Mouse (Mus musculus): ENCODE measurements around the gene Smc4.
A peak's percentile ranks its signal among the peaks of the same experiment; 100 is the strongest.
"Not testable (repeated sequence)": the region's sequence is repeated elsewhere in the genome, so short reads cannot be mapped to it uniquely, and the experiment has no call there.

Gene Smc4

GRCm38 (mm10) chr3:69017181-69017580 is 12.6 kb downstream of the Smc4 start:
- no peak for DNase-seq (ENCODE audit: low spot score)

GRCm38 (mm10) chr3:69018635-69019034 is 14.1 kb downstream of the Smc4 start:
- DNase-seq (ENCODE audit: low spot score): not testable (repeated sequence)

GRCm38 (mm10) chr3:69020285-69020684 is 15.7 kb downstream of the Smc4 start:
- no peak for DNase-seq (ENCODE audit: low spot score)

GRCm38 (mm10) chr3:69020764-69021163 is 16.2 kb downstream of the Smc4 start:
- DNase-seq (ENCODE audit: low spot score): no peak

GRCm38 (mm10) chr3:69026133-69026783 is 21.7 kb downstream of the Smc4 start:
- no peak for DNase-seq (ENCODE audit: low spot score)

GRCm38 (mm10) chr3:69040105-69040504 is 35.6 kb downstream of the Smc4 start:
- DNase-seq (ENCODE audit: low spot score): no peak

- DNase-seq (ENCODE audit: low spot score): no peak
Measured at GRCm38 (mm10) chr3:69041298-69041697, 36.8 kb downstream of the Smc4 start.

- peak; percentile 79 for DNase-seq (ENCODE audit: low spot score)
Measured at GRCm38 (mm10) chr3:69044167-69044591, 39.6 kb downstream of the Smc4 start.

GRCm38 (mm10) chr3:69044645-69045399 is 40.3 kb downstream of the Smc4 start, which contains the start of gene Trim59:
Gene Trim59, minus strand, starts transcription at chr3:69044755.
- peak; percentile 97 for DNase-seq (ENCODE audit: low spot score)

GRCm38 (mm10) chr3:69045400-69045703 is 40.8 kb downstream of the Smc4 start:
- DNase-seq (ENCODE audit: low spot score): no peak

GRCm38 (mm10) chr3:69045750-69046149 is 41.2 kb downstream of the Smc4 start:
- DNase-seq (ENCODE audit: low spot score): peak; percentile 65

- no peak for DNase-seq (ENCODE audit: low spot score)
Measured at GRCm38 (mm10) chr3:69046509-69046908, 42.0 kb downstream of the Smc4 start.

GRCm38 (mm10) chr3:69047684-69048083 is 43.1 kb downstream of the Smc4 start:
- DNase-seq (ENCODE audit: low spot score): no peak

GRCm38 (mm10) chr3:69049011-69049410 is 44.5 kb downstream of the Smc4 start:
- DNase-seq (ENCODE audit: low spot score): no peak

GRCm38 (mm10) chr3:69051894-69052293 is 47.4 kb downstream of the Smc4 start:
- no peak for DNase-seq (ENCODE audit: low spot score)

- DNase-seq (ENCODE audit: low spot score): no peak
Measured at GRCm38 (mm10) chr3:69054760-69055432, 50.4 kb downstream of the Smc4 start.

- DNase-seq (ENCODE audit: low spot score): no peak
Measured at GRCm38 (mm10) chr3:69055871-69056270, 51.3 kb downstream of the Smc4 start.

- no peak for DNase-seq (ENCODE audit: low spot score)
Measured at GRCm38 (mm10) chr3:69060672-69061071, 56.1 kb downstream of the Smc4 start.

- DNase-seq (ENCODE audit: low spot score): no peak
Measured at GRCm38 (mm10) chr3:69062764-69063163, 58.2 kb downstream of the Smc4 start.

- DNase-seq (ENCODE audit: low spot score): peak; percentile 67
Measured at GRCm38 (mm10) chr3:69064005-69064404, 59.5 kb downstream of the Smc4 start.
